Mouse (Mus musculus) kidney, embryonic 15.5 days (tissue): ENCODE results near the gene Vmn1r4. TPM values are rescaled to one million over a fixed set of nuclear protein-coding genes. Genes with fewer than 3 reads are reported as not detected.

Experiments used
- ATAC-seq: fragments of 200-750 bp; cut with Nextera tagmentation; replicated peaks from 2 replicates; pipeline ENCODE4 v1.8.0; 2017; ENCODE audit warnings: moderate TSS enrichment; ENCODE audit not compliant: low FRiP score
- H3K27ac ChIP-seq: fragments of 300-500 bp; sonication (generic); 2 replicates; pipeline ENCODE4 v1.5.1; 2015; ENCODE audit warnings: mild to moderate bottlenecking, inconsistent platforms
- H3K27me3 ChIP-seq: fragments of 300-500 bp; sonication (generic); 2 replicates; pipeline ENCODE4 v1.6.1; 2015; ENCODE audit warnings: inconsistent platforms
- H3K36me3 ChIP-seq: fragments of 300-500 bp; sonication (generic); 2 replicates; pipeline ENCODE4 v1.6.1; 2015; ENCODE audit warnings: inconsistent platforms
- H3K4me1 ChIP-seq: fragments of 300-500 bp; sonication (generic); 2 replicates; pipeline ENCODE4 v1.6.1; 2015; ENCODE audit warnings: inconsistent platforms
- H3K4me2 ChIP-seq: fragments of 300-500 bp; sonication (generic); 2 replicates; pipeline ENCODE4 v1.6.1; 2015; ENCODE audit warnings: moderate library complexity, mild to moderate bottlenecking, inconsistent platforms
- H3K4me3 ChIP-seq: fragments of 300-500 bp; sonication (generic); replicated peaks from 2 replicates; pipeline ENCODE4 v1.5.1; 2015; ENCODE audit warnings: mild to moderate bottlenecking, inconsistent platforms
- H3K9ac ChIP-seq: fragments of 300-500 bp; sonication (generic); 2 replicates; pipeline ENCODE4 v1.6.1; 2015; ENCODE audit warnings: mild to moderate bottlenecking, inconsistent platforms
- H3K9me3 ChIP-seq: fragments of 300-500 bp; sonication (generic); replicated peaks from 2 replicates; pipeline ENCODE4 v1.6.1; 2016; ENCODE audit warnings: inconsistent platforms
- WGBS: fragments of 180-500 bp; shearing (Covaris S2); methylation state at CpG from one replicate; pipeline ENCODE4 v1.1.7; 2015; ENCODE audit warnings: mixed read lengths; 5-methylcytosine and 5-hydroxymethylcytosine counted together
- polyA plus RNA-seq: library from polyadenylated mRNA; unstranded; fragments of >200 nt; fragmentation: Nextera tagmentation; extraction: Ambion mirVana; gene quantifications from 2 replicates; pipeline ENCODE4 v1.2.1, GENCODE M21; 2015

Vmn1r4 gene
- polyA plus RNA-seq, 1 experiment from 2014 or later, result 0.39 TPM

- Histone ChIP-seq H3K9ac (no peak overlapping the region), H3K4me1 (peaks cover 34% of the 10 kb centered on the region), H3K27ac (peak overlapping the region; percentile 33; the same call in 1 of the 2 replicates), H3K4me3 (no peak overlapping the region), H3K4me2 (no peak overlapping the region), H3K27me3 (no peaks in the 10 kb centered on the region), H3K9me3 (no peaks in the 10 kb centered on the region), H3K36me3 (no peaks in the 10 kb centered on the region)
- no peak for ATAC-seq
- WGBS, result 83% methylated on average over 7 of the region's 7 CpGs
These were observed 4.3 kb upstream of the Vmn1r4 start for GRCm38 (mm10) chr6:56919330-56920044.

DNA sequence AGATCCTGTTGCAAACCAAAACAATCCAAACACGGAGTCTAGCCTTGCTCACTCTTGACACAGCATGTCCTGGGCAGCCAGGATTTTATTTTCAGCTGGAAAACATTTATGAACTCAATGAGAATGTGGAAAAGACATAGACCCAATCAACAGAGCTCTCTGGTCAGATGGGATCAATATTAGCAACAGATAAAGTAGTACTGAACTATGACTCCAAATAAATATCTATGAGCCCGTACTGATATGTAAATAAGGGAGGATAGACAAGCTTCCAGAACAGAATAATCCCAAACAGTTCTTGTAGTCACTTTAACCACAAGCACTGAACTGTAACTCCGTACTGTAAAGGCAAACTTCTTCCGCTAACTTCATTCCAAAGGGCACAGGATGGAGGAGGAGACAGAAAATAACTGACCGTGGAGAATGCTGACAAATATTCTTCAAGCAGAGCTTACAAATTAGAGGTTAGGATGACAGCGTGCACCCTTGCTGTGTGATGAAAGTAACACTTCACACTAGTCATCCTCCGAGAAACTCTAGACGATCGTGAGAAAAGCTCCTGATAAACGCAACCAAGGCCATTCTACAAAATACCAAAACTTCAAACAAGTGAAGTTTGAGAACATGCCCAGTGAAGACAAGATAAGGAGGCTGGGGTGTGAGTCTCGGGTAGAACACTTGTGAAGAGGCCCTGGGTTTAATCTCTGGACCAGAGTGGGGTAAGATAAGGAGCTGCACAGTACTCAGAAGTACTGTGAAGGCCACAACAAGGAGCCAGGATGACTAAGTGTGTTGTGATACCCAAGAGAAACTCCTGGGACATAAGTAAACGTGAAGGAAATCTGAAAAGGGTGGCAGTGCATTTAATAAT is 3.4 kb upstream of the Vmn1r4 start:
- Histone ChIP-seq H3K4me3 (no peak overlapping the region), H3K4me1 (peaks cover 37% of the 10 kb centered on the region), H3K9ac (no peak overlapping the region), H3K9me3 (no peaks in the 10 kb centered on the region), H3K27me3 (no peaks in the 10 kb centered on the region), H3K27ac (peak overlapping the region; percentile 54), H3K36me3 (no peaks in the 10 kb centered on the region), H3K4me2 (no peak overlapping the region)
- no peak for ATAC-seq
- 51% methylated on average over 12 of the region's 12 CpGs for WGBS

- peak overlapping the region; percentile 66 for H3K4me2 ChIP-seq
- no peaks in the 10 kb centered on the region for H3K9me3 ChIP-seq
- peak overlapping the region; percentile 95 for H3K27ac ChIP-seq
- peak overlapping the region; percentile 86 for H3K4me3 ChIP-seq
- H3K9ac ChIP-seq, result peak overlapping the region; percentile 67
- peaks cover 22% of the 10 kb centered on the region for H3K4me1 ChIP-seq
- no peaks in the 10 kb centered on the region for H3K36me3 ChIP-seq
- 0% methylated on average over 25 of the region's 25 CpGs for WGBS
- H3K27me3 ChIP-seq, result no peaks in the 10 kb centered on the region
- ATAC-seq, result no peak
These were observed 487 bp upstream of the Vmn1r4 start for GRCm38 (mm10) chr6:56923331-56923725.

DNA sequence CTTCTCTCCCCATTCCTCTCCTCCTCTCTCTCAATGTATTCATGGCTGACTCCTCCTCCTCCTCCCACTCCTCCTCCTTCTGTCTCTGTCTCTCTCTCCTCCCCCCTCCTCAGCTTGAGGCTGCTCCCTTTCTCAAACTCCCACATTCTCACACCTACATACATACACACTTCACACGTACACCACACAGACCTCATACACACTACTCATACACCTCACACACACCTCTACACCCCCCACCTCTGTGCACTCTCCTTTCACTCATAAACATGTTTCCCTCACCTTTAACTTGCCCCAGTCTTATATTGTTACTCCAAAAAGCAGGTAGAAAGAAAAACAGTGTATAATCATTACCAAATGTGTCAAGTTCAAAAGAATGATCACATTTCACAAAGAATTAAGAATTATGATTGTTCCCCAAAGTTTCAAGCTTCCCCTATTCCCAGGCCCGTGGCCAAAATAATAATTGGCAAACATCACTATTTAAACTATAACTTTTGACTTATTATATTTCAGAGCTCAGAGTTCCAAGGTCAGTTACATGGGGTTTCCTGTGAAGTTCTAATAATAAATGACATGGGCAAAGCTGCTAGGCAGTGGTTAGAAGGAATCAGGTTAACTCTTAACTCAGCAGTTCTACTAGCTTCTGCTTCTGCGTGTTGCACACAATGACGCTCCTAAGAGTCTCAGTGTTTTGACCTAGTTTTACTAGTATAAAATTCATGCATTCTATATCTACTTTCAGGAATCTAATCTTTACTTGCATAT is 8.0 kb downstream of the Vmn1r4 start:
- H3K4me2 ChIP-seq, result no peak overlapping the region
- no peaks in the 10 kb centered on the region for H3K27me3 ChIP-seq
- no peak for ATAC-seq
- no peak overlapping the region for H3K4me3 ChIP-seq
- no peak overlapping the region for H3K9ac ChIP-seq
- no peaks in the 10 kb centered on the region for H3K36me3 ChIP-seq
- no peaks in the 10 kb centered on the region for H3K4me1 ChIP-seq
- no peaks in the 10 kb centered on the region for H3K9me3 ChIP-seq
- H3K27ac ChIP-seq, result no peak overlapping the region
- 64% methylated on average over 4 of the region's 4 CpGs for WGBS

DNA sequence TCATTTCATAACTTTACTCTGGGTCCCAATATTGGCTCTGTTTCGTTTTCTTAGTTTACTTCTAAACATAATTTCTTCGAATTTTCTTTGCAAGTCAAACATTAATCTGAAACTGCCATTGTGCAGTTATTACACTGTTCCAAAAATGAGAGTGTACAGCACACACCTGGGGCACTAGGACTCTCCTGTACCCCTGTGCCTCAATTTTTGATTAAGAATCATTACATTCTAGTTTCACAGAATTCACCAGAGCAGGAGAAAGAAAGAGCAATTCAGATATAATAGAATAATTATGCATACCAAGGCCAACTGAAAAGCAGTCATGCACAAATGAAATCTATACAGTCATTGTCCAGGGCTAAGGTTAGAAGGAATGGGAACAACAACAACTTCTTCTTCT is 8.6 kb downstream of the Vmn1r4 start:
- Histone ChIP-seq H3K4me1 (no peaks in the 10 kb centered on the region), H3K36me3 (no peaks in the 10 kb centered on the region), H3K27me3 (no peaks in the 10 kb centered on the region), H3K9me3 (no peaks in the 10 kb centered on the region), H3K27ac (no peak overlapping the region), H3K4me2 (no peak overlapping the region), H3K9ac (no peak overlapping the region), H3K4me3 (no peak overlapping the region)
- WGBS, result 68% methylated on average over 2 of the region's 2 CpGs
- ATAC-seq, result no peak

- no peak overlapping the region for H3K4me3 ChIP-seq
- no peaks in the 10 kb centered on the region for H3K4me1 ChIP-seq
- no peak for ATAC-seq
- no peaks in the 10 kb centered on the region for H3K9me3 ChIP-seq
- H3K27ac ChIP-seq, result no peak overlapping the region
- WGBS, result 87% methylated on average over 4 of the region's 4 CpGs
- H3K4me2 ChIP-seq, result no peak overlapping the region
- no peak overlapping the region for H3K9ac ChIP-seq
- H3K36me3 ChIP-seq, result no peaks in the 10 kb centered on the region
- H3K27me3 ChIP-seq, result no peaks in the 10 kb centered on the region
These were observed 10.6 kb downstream of the Vmn1r4 start for GRCm38 (mm10) chr6:56934366-56934765.

- WGBS, result 56% methylated on average over 5 of the region's 5 CpGs
- no peak for ATAC-seq
- H3K9ac ChIP-seq, result no peak overlapping the region
These were observed 32.6 kb downstream of the Vmn1r4 start for GRCm38 (mm10) chr6:56956436-56956835.

DNA sequence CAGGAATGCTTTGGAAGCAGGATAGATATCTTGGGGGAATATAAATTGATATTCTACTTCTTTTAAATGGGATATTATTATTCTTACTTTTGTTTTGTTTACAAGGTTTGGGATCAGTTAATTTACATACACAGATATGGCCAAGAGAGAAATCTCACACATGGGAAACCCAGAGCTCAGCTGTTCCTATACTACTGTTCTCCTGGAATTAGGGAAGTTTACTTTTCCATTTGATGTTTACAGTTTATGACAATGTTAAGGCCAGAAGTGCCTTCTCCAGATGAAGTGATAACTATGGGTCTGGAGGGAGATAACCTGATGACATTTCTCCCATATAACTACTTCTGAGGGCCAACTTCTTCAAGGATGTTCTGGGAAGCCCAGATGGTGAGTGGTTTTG is 46.2 kb downstream of the Vmn1r4 start, which contains the start of gene Vmn1r5:
Vmn1r5 (plus strand) TSS at position 301 of the 400 bp plus-strand sequence.
- H3K9ac ChIP-seq, result no peak within 1 kb of the TSS
- H3K36me3 ChIP-seq, result no peaks in the 10 kb centered on the region
- H3K4me1 ChIP-seq, result no peaks in the 10 kb centered on the region
- H3K4me3 ChIP-seq, result no peak within 1 kb of the TSS
- no peaks in the 10 kb centered on the region for H3K27me3 ChIP-seq
- H3K4me2 ChIP-seq, result no peak within 1 kb of the TSS
- no peak for ATAC-seq
- no peak within 1 kb of the TSS for H3K27ac ChIP-seq
- no peaks in the 10 kb centered on the region for H3K9me3 ChIP-seq

More at GRCm38 (mm10) chr6:56956436-56956835, 32.6 kb downstream of the Vmn1r4 start:
- H3K36me3 ChIP-seq, result no peaks in the 10 kb centered on the region
- no peak overlapping the region for H3K4me2 ChIP-seq
- no peaks in the 10 kb centered on the region for H3K27me3 ChIP-seq
- no peaks in the 10 kb centered on the region for H3K4me1 ChIP-seq
- no peak overlapping the region for H3K27ac ChIP-seq
- H3K4me3 ChIP-seq, result no peak overlapping the region
- H3K9me3 ChIP-seq, result no peaks in the 10 kb centered on the region

- Histone ChIP-seq H3K4me2 (no peak within 1 kb of the TSS), H3K4me3 (no peak within 1 kb of the TSS), H3K9ac (no peak within 1 kb of the TSS), H3K9me3 (no peaks in the 10 kb centered on the region), H3K36me3 (no peaks in the 10 kb centered on the region), H3K27me3 (no peaks in the 10 kb centered on the region), H3K27ac (no peak within 1 kb of the TSS), H3K4me1 (no peaks in the 10 kb centered on the region)
- ATAC-seq, result no peak
- WGBS, result 88% methylated on average over 2 of the region's 2 CpGs
These were observed 73.1 kb downstream of the Vmn1r4 start, which contains the start of gene Vmn1r6 for GRCm38 (mm10) chr6:56996943-56997342. TSS of gene Vmn1r6 (plus strand) at chr6:56997243.
